Mouse (Mus musculus) CD4-positive naive resting alpha-beta T cell, adult 76 days (primary cell): ENCODE measurements around the gene 1700019A02Rik. TPM values are rescaled to one million over a fixed set of nuclear protein-coding genes. Genes with fewer than 3 reads are reported as not detected.

Source experiments
- total RNA-seq: library from RNA; stranded (reverse); gene quantifications from one replicate; pipeline ENCODE4 v1.2.4, GENCODE M21; 2023

1700019A02Rik gene
- total RNA-seq, result not detected

DNA sequence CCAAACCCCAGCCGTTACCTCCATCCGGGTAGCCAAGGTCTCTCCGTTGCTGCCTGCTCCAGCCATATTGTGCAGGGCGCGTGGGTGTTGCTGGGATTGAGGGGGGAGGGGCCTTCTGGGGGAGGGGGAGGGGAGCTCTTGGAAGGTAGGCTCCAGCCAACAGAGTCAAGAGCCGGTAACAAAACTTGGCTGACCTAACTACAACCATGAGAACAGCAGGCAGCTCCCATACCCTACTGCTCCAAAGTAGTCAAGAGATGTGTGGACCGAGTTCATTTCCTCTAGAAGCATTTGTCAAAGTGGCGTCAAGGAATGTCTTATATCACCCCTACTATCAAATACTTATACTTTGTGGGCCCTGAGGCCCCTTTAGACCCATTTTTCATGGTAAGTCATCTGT is at the start of gene 1700019A02Rik:
TSS of gene 1700019A02Rik (minus strand) at position 101 of the 400 bp plus-strand sequence.

Other genes starting within 250 kb of the 1700019A02Rik start
- 0.79 TPM for gene 1700019D03Rik, start 167.5 kb downstream of the 1700019A02Rik start, total RNA-seq
- not detected for gene Mstn, start 126.0 kb downstream of the 1700019A02Rik start, total RNA-seq
- gene Pms1, start 109.4 kb upstream of the 1700019A02Rik start, total RNA-seq, result 14.9 TPM
- gene Ormdl1, start 109.5 kb upstream of the 1700019A02Rik start, total RNA-seq, result 17.7 TPM
- not detected for gene Gm28778, start 109.5 kb upstream of the 1700019A02Rik start, total RNA-seq
- gene Osgepl1, start 126.0 kb upstream of the 1700019A02Rik start, total RNA-seq, result 5.9 TPM
- not detected for gene Asdurf, start 165.0 kb upstream of the 1700019A02Rik start, total RNA-seq
- gene Gm28551, start 165.0 kb upstream of the 1700019A02Rik start, total RNA-seq, result not detected
- 34.6 TPM for gene Asnsd1, start 165.1 kb upstream of the 1700019A02Rik start, total RNA-seq